Mouse (Mus musculus): ENCODE measurements around the gene Cela2a. TPM values are rescaled to one million over a fixed set of nuclear protein-coding genes. Genes with fewer than 3 reads are reported as not detected.

The Cela2a gene
- polyA plus RNA-seq, 1 experiment from 2014 or later: not detected

DNA sequence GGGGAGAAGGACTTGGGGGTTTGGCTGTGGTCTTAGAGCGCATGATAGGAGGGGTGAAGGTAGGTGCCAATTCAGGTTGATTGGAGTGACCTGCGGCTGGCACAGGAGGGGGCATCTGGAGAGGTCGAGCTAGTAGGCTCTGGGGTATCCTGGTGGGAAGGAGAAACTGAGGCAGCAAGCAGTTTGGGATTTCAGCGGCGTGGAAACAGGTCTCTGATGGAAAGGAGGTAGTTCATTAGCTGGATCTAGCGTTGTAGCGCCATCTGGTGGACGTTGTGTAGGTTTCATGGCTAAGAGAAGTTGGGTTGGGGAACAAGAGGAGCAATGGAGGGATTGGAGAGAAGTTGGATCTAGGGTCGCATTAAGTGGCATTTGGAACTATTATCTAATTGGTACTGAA, 27.5 kb upstream of the Cela2a start:
- no peaks in the 10 kb centered on the region for H3K36me3 ChIP-seq
- H3K27me3 ChIP-seq: no peaks in the 10 kb centered on the region
- H3K4me2 ChIP-seq (replicated peaks): no peak overlapping the region
- H3K4me1 ChIP-seq: no peaks in the 10 kb centered on the region
- H3K27ac ChIP-seq: no peak overlapping the region
- H3K9ac ChIP-seq: no peak overlapping the region
- WGBS: 75% methylated on average over 9 of the region's 9 CpGs
- no peaks in the 10 kb centered on the region for H3K9me3 ChIP-seq
- no peak for ATAC-seq (ENCODE audit: insufficient number of reproducible peaks, insufficient read depth, low FRiP score, low TSS enrichment)
- no peak overlapping the region for H3K4me3 ChIP-seq

DNA sequence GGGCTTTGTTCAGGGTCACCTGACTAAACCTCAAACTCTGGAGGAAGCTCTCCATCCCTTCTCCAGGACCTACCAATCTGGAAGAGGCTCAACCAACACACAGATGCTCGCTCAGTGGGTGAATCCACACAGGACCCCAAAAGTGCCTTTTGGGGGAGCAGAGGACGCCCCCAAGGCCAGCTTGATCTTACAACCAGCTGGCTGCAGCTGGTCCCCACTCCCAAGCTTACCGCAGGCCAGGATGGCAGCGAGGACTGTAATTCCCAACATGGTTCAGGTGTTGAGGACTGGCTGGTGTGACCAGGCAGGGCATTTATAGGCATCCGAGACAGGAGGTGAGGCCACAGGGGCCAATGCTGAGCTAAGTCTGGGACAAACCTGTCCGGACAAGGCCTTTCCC, 20.0 kb upstream of the Cela2a start, which contains the start of gene Ctrc:
TSS of gene Ctrc (minus strand) at position 361 of the 400 bp plus-strand sequence.
- Histone ChIP-seq H3K27me3 (no peaks in the 10 kb centered on the region), H3K9ac (no peak within 1 kb of the TSS), H3K9me3 (no peaks in the 10 kb centered on the region), H3K4me2 (replicated peaks) (no peak within 1 kb of the TSS), H3K4me1 (no peaks in the 10 kb centered on the region), H3K4me3 (no peak within 1 kb of the TSS), H3K36me3 (no peaks in the 10 kb centered on the region), H3K27ac (no peak within 1 kb of the TSS)
- WGBS: 81% methylated on average over 6 of the region's 6 CpGs
- no peak for ATAC-seq (ENCODE audit: insufficient number of reproducible peaks, insufficient read depth, low FRiP score, low TSS enrichment)

GRCm38 (mm10) chr4:141834536-141835095, 8.7 kb upstream of the Cela2a start:
- H3K4me2 ChIP-seq (replicated peaks): no peak overlapping the region
- H3K9me3 ChIP-seq: no peaks in the 10 kb centered on the region
- no peaks in the 10 kb centered on the region for H3K27me3 ChIP-seq
- 61% methylated on average over 5 of the region's 5 CpGs for WGBS
- no peak overlapping the region for H3K9ac ChIP-seq
- no peak overlapping the region for H3K27ac ChIP-seq
- no peak for ATAC-seq (ENCODE audit: insufficient number of reproducible peaks, insufficient read depth, low FRiP score, low TSS enrichment)
- H3K4me3 ChIP-seq: no peak overlapping the region
- no peaks in the 10 kb centered on the region for H3K36me3 ChIP-seq
- H3K4me1 ChIP-seq: no peaks in the 10 kb centered on the region

DNA sequence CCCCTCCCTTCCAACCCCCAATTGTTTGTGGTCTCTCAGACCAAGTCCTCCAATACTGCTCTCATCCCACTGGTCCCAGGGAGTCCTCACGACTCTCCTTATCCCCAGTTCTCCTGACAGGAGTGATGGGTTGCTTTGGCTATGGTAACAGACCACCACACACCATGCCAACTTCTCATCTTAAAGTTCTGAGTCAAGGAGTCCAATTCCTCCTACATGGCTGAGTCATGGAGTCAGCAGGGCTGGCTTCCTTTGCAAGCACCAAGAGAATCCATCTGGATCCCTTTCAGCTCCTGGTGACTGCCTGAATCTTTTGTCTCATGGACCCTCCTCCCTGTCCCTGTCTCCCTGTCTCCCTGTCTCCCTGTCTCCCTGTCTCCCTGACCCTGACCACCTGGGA, 8.0 kb upstream of the Cela2a start:
- Histone ChIP-seq H3K27me3 (no peaks in the 10 kb centered on the region), H3K4me3 (no peak overlapping the region), H3K27ac (no peak overlapping the region), H3K36me3 (no peaks in the 10 kb centered on the region), H3K4me2 (replicated peaks) (no peak overlapping the region), H3K9ac (no peak overlapping the region), H3K9me3 (no peaks in the 10 kb centered on the region), H3K4me1 (no peaks in the 10 kb centered on the region)
- 59% methylated on average over 1 of the region's 1 CpGs for WGBS
- ATAC-seq (ENCODE audit: insufficient number of reproducible peaks, insufficient read depth, low FRiP score, low TSS enrichment): no peak

DNA sequence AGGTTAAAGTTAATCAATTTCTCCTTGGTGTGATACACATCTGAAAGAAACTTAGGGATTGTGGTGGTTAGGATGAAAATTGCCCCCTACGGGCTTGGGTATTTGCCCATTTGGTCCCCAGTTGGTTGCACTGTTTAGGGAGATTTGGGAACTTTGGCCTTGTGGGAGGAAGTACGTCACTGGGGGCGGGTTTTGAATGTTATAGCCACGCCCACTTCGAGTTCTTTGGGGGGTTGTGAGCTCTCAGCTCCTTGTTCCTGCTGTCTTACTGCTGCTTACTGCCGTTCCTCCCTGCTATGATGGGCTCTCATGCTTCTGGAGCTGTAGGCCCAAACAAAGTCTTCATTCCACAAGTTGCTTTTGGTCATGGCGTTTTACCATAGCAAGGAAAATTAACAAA, 5.4 kb upstream of the Cela2a start:
- no peak overlapping the region for H3K9ac ChIP-seq
- H3K4me2 ChIP-seq (replicated peaks): no peak overlapping the region
- H3K9me3 ChIP-seq: no peaks in the 10 kb centered on the region
- no peaks in the 10 kb centered on the region for H3K27me3 ChIP-seq
- no peak for ATAC-seq (ENCODE audit: insufficient number of reproducible peaks, insufficient read depth, low FRiP score, low TSS enrichment)
- WGBS: 81% methylated on average over 7 of the region's 7 CpGs
- H3K4me1 ChIP-seq: no peaks in the 10 kb centered on the region
- no peak overlapping the region for H3K4me3 ChIP-seq
- no peaks in the 10 kb centered on the region for H3K36me3 ChIP-seq
- no peak overlapping the region for H3K27ac ChIP-seq

GRCm38 (mm10) chr4:141830381-141830780, 4.4 kb upstream of the Cela2a start:
- no peak for ATAC-seq (ENCODE audit: insufficient number of reproducible peaks, insufficient read depth, low FRiP score, low TSS enrichment)
- H3K27ac ChIP-seq: no peak overlapping the region
- no peaks in the 10 kb centered on the region for H3K36me3 ChIP-seq
- no peak overlapping the region for H3K4me2 ChIP-seq (replicated peaks)
- H3K9ac ChIP-seq: no peak overlapping the region
- H3K27me3 ChIP-seq: no peaks in the 10 kb centered on the region
- no peak overlapping the region for H3K4me3 ChIP-seq
- no peaks in the 10 kb centered on the region for H3K4me1 ChIP-seq
- no peaks in the 10 kb centered on the region for H3K9me3 ChIP-seq
- 49% methylated on average over 11 of the region's 11 CpGs for WGBS

- Histone ChIP-seq H3K27me3 (no peaks in the 10 kb centered on the region), H3K27ac (no peak overlapping the region), H3K4me2 (replicated peaks) (no peak overlapping the region), H3K9ac (no peak overlapping the region), H3K4me3 (no peak overlapping the region), H3K9me3 (no peaks in the 10 kb centered on the region), H3K4me1 (no peaks in the 10 kb centered on the region), H3K36me3 (no peaks in the 10 kb centered on the region)
- WGBS: 65% methylated on average over 4 of the region's 4 CpGs
- no peak for ATAC-seq (ENCODE audit: insufficient number of reproducible peaks, insufficient read depth, low FRiP score, low TSS enrichment)
These were observed 2.2 kb upstream of the Cela2a start for GRCm38 (mm10) chr4:141828177-141828576.

- ATAC-seq (ENCODE audit: insufficient number of reproducible peaks, insufficient read depth, low FRiP score, low TSS enrichment): no peak
- Histone ChIP-seq H3K9ac (no peak overlapping the region), H3K27ac (no peak overlapping the region), H3K4me3 (no peak overlapping the region), H3K4me1 (no peaks in the 10 kb centered on the region), H3K27me3 (no peaks in the 10 kb centered on the region), H3K9me3 (no peaks in the 10 kb centered on the region), H3K4me2 (replicated peaks) (no peak overlapping the region), H3K36me3 (no peaks in the 10 kb centered on the region)
- 88% methylated on average over 2 of the region's 2 CpGs for WGBS
These were observed 1.4 kb upstream of the Cela2a start for GRCm38 (mm10) chr4:141827401-141827800.

DNA sequence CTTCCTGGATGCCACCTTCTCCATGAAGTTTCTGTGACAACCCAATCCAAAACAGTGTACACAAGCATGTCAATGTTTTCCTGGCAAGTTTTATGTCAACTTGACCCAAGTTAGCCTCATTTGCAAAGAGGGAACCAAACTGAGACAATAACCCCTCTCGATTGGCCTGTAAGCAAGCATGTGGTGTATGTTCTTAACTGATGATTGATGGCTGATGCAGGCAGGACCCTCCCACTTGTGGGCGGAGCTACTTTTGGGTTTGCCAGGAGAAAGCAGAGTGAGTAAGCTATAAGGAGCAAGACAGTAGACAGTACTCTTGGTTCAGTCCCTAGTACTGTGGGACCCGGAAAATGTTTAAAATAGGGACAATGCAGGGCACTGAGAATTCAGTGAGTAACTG, 3.0 kb downstream of the Cela2a start:
- H3K4me1 ChIP-seq: no peaks in the 10 kb centered on the region
- no peak overlapping the region for H3K27ac ChIP-seq
- no peaks in the 10 kb centered on the region for H3K9me3 ChIP-seq
- H3K36me3 ChIP-seq: no peaks in the 10 kb centered on the region
- no peaks in the 10 kb centered on the region for H3K27me3 ChIP-seq
- 57% methylated on average over 3 of the region's 3 CpGs for WGBS
- H3K9ac ChIP-seq: no peak overlapping the region
- no peak overlapping the region for H3K4me2 ChIP-seq (replicated peaks)
- no peak for ATAC-seq (ENCODE audit: insufficient number of reproducible peaks, insufficient read depth, low FRiP score, low TSS enrichment)
- H3K4me3 ChIP-seq: no peak overlapping the region

DNA sequence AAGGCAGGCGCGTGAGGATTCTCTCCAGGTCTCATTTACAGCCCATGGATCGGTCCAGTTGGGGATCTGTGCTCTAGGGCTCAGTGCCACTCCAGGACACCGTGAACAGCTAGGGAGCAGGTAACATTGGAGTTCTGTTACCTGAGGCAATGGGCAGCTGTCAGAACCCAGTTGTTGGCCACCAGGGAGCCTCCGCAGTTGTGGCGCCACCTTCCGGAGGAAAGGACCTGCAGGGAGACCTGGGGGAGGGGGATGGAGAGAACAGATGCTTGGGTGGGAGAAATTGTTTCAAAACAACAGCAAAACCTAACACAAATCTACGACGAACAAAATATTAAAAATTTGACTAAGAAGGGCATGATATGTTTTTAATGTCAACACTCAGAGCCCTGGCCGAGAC, 3.9 kb downstream of the Cela2a start:
- H3K36me3 ChIP-seq: no peaks in the 10 kb centered on the region
- H3K27me3 ChIP-seq: no peaks in the 10 kb centered on the region
- no peak overlapping the region for H3K4me3 ChIP-seq
- no peak overlapping the region for H3K4me2 ChIP-seq (replicated peaks)
- no peaks in the 10 kb centered on the region for H3K4me1 ChIP-seq
- ATAC-seq (ENCODE audit: insufficient number of reproducible peaks, insufficient read depth, low FRiP score, low TSS enrichment): no peak
- H3K9me3 ChIP-seq: no peaks in the 10 kb centered on the region
- H3K9ac ChIP-seq: no peak overlapping the region
- 75% methylated on average over 10 of the region's 10 CpGs for WGBS
- no peak overlapping the region for H3K27ac ChIP-seq

DNA sequence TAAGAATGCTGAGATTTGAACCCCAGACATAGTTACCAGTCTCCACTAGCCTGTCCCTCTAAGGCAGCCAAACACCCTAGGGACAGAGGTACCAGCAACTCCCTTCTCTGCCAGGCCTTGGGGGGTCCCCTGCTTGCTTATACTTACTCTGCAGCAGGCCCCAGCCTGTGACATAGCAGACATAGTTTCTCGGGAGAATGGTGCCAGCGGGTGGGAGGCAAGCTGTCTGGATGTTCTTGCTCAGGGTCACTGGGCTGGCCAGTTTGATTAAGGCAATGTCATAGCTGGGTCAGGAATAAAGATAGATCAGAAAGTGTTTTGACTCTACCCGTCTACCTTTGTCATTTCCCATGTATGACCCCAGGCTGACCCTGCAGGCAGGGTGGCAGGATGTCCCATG, 4.8 kb downstream of the Cela2a start:
- no peak overlapping the region for H3K27ac ChIP-seq
- no peaks in the 10 kb centered on the region for H3K36me3 ChIP-seq
- H3K4me2 ChIP-seq (replicated peaks): no peak overlapping the region
- no peaks in the 10 kb centered on the region for H3K27me3 ChIP-seq
- no peak for ATAC-seq (ENCODE audit: insufficient number of reproducible peaks, insufficient read depth, low FRiP score, low TSS enrichment)
- H3K9ac ChIP-seq: no peak overlapping the region
- no peaks in the 10 kb centered on the region for H3K4me1 ChIP-seq
- H3K4me3 ChIP-seq: no peak overlapping the region
- WGBS: 69% methylated on average over 3 of the region's 3 CpGs
- no peaks in the 10 kb centered on the region for H3K9me3 ChIP-seq

- WGBS: 92% methylated on average over 7 of the region's 7 CpGs
These were observed 6.6 kb downstream of the Cela2a start for GRCm38 (mm10) chr4:141819316-141819715.

GRCm38 (mm10) chr4:141818861-141819260, 7.1 kb downstream of the Cela2a start:
- 89% methylated on average over 13 of the region's 13 CpGs for WGBS

More at GRCm38 (mm10) chr4:141819316-141819715, 6.6 kb downstream of the Cela2a start:
- Histone ChIP-seq H3K4me3 (no peak overlapping the region), H3K9me3 (no peaks in the 10 kb centered on the region), H3K4me1 (no peaks in the 10 kb centered on the region), H3K36me3 (0 out of 2 replicates have a peak, but pooled peaks cover 9% of the 10 kb centered on the region), H3K27me3 (no peaks in the 10 kb centered on the region), H3K9ac (no peak overlapping the region), H3K4me2 (replicated peaks) (no peak overlapping the region), H3K27ac (no peak overlapping the region)
- no peak for ATAC-seq (ENCODE audit: insufficient number of reproducible peaks, insufficient read depth, low FRiP score, low TSS enrichment)

More at GRCm38 (mm10) chr4:141818861-141819260, 7.1 kb downstream of the Cela2a start:
- Histone ChIP-seq H3K9me3 (no peaks in the 10 kb centered on the region), H3K9ac (no peak overlapping the region), H3K4me1 (no peaks in the 10 kb centered on the region), H3K4me2 (replicated peaks) (no peak overlapping the region), H3K27ac (no peak overlapping the region), H3K27me3 (no peaks in the 10 kb centered on the region), H3K4me3 (no peak overlapping the region), H3K36me3 (peaks cover 12% of the 10 kb centered on the region; the same call in 1 of the 2 replicates)
- ATAC-seq (ENCODE audit: insufficient number of reproducible peaks, insufficient read depth, low FRiP score, low TSS enrichment): no peak

Data from embryonic facial prominence, embryonic 12.5 days (tissue).